Mouse (Mus musculus) heart, postnatal 14 days (tissue): ENCODE data around the gene Stat5b. TPM values are rescaled to one million over a fixed set of nuclear protein-coding genes. Genes with fewer than 3 reads are reported as not detected.
A peak's percentile ranks its signal among the peaks of the same experiment; 100 is the strongest.

ENCODE experiments used
- DNase-seq, 2 experiments: peaks; one replicate each; pipeline ENCODE4 v3.0.0; 2021 to 2022
- intact Hi-C: fragments of 180-260 bp; cut with DNase I; formaldehyde crosslinking; loops from one replicate; pipeline ENCODE4 v1.15.1; 2025
- long read RNA-seq, 2 experiments: library from polyadenylated mRNA; stranded (forward); transcript quantifications; one replicate each; pipeline ENCODE4 v2.0.0; 2021
- total RNA-seq, 2 experiments: library from RNA; stranded (reverse); gene quantifications; 2 replicates each; pipeline ENCODE4 v1.2.3; 2021

The Stat5b gene
- total RNA-seq: 10 to 100 TPM; 62.4 to 66.5 TPM
- long read RNA-seq, experiment 1, full-length matches to known transcripts: 79 of 97 reads
- long read RNA-seq, experiment 1, partial matches to known transcripts: 5 of 97 reads
- long read RNA-seq, experiment 1, other reads (novel, unspliced or antisense): 13 of 97 reads
- long read RNA-seq, experiment 2, full-length matches to known transcripts: 65 of 90 reads
- long read RNA-seq, experiment 2, partial matches to known transcripts: 9 of 90 reads
- long read RNA-seq, experiment 2, other reads (novel, unspliced or antisense): 16 of 90 reads

- peak; percentile 85 to 89 for DNase-seq
- intact Hi-C loops: no loop called here
Measured at GRCm38 (mm10) chr11:100850038-100850777, at the start of gene Stat5b. TSS of gene Stat5b (minus strand) at chr11:100850724.

GRCm38 (mm10) chr11:100898441-100899199 is 48.1 kb upstream of the Stat5b start:
- no peak for DNase-seq
- intact Hi-C loops: loop anchor here (10.0 kb wide), 1 partner anchor 276 kb away; the partner anchor contains the start of genes Ccr10, Cntnap1 and Plekhh3

- intact Hi-C loops: loop anchor here (10.0 kb wide), 1 partner anchor 277 kb away; the partner anchor contains the start of genes Ccr10, Cntnap1 and Plekhh3
- no peak for DNase-seq
Measured at GRCm38 (mm10) chr11:100897294-100898231, 47.0 kb upstream of the Stat5b start.

- intact Hi-C loops: loop anchor here (10.0 kb wide), 1 partner anchor 279 kb away; the partner anchor contains the start of genes Ccr10, Cntnap1 and Plekhh3
- no peak for DNase-seq
Measured at GRCm38 (mm10) chr11:100896078-100896477, 45.6 kb upstream of the Stat5b start.

GRCm38 (mm10) chr11:100894146-100894918 is 43.8 kb upstream of the Stat5b start:
- DNase-seq: no peak
- intact Hi-C loops: loop anchor here (10.0 kb wide), 1 partner anchor 280 kb away; the partner anchor contains the start of genes Ccr10, Cntnap1 and Plekhh3

- intact Hi-C loops: loop anchor here (1.0 to 10.0 kb wide), 3 partner anchors 64 to 281 kb away; partner anchors contain the start of genes Ccr10, Cntnap1 and Plekhh3
- peak; percentile 88 to 95 for DNase-seq
Measured at GRCm38 (mm10) chr11:100893482-100893881, 43.0 kb upstream of the Stat5b start.

- peak in 1 of 2 experiments; percentile 43 for DNase-seq
- intact Hi-C loops: loop anchor here (2.0 to 10.0 kb wide), 2 partner anchors 166 to 282 kb away; partner anchors contain the start of genes Ccr10, Cntnap1 and Plekhh3
Measured at GRCm38 (mm10) chr11:100892435-100892834, 41.9 kb upstream of the Stat5b start.

GRCm38 (mm10) chr11:100891256-100892123 is 41.0 kb upstream of the Stat5b start:
- intact Hi-C loops: loop anchor here (2.0 to 10.0 kb wide), 2 partner anchors 167 to 283 kb away; partner anchors contain the start of genes Ccr10, Cntnap1 and Plekhh3

GRCm38 (mm10) chr11:100890481-100890880 is 40.0 kb upstream of the Stat5b start:
- DNase-seq: no peak
- intact Hi-C loops: loop anchor here (10.0 kb wide), 1 partner anchor 284 kb away; the partner anchor contains the start of genes Ccr10, Cntnap1 and Plekhh3

More at GRCm38 (mm10) chr11:100891256-100892123, 41.0 kb upstream of the Stat5b start:
- DNase-seq: no peak

- intact Hi-C loops: no loop called here
- no peak for DNase-seq
Measured at GRCm38 (mm10) chr11:100888348-100888820, 37.9 kb upstream of the Stat5b start.

GRCm38 (mm10) chr11:100887764-100888163 is 37.2 kb upstream of the Stat5b start:
- intact Hi-C loops: no loop called here
- DNase-seq: no peak

GRCm38 (mm10) chr11:100887236-100887635 is 36.7 kb upstream of the Stat5b start:
- intact Hi-C loops: no loop called here
- DNase-seq: no peak

GRCm38 (mm10) chr11:100886188-100886740 is 35.7 kb upstream of the Stat5b start:
- DNase-seq: no peak
- intact Hi-C loops: no loop called here

GRCm38 (mm10) chr11:100885472-100885871 is 34.9 kb upstream of the Stat5b start:
- peak in 1 of 2 experiments; percentile 33 for DNase-seq
- intact Hi-C loops: no loop called here

- intact Hi-C loops: no loop called here
- no peak for DNase-seq
Measured at GRCm38 (mm10) chr11:100883640-100884039, 33.1 kb upstream of the Stat5b start.

- intact Hi-C loops: no loop called here
- DNase-seq: no peak
Measured at GRCm38 (mm10) chr11:100879321-100880078, 29.0 kb upstream of the Stat5b start.
